ENCODE assay signal across 9 mouse cellular contexts in genomic region chr7:44560435-44561400, GRCm38 (mm10). TPM values are rescaled to one million over a fixed set of nuclear protein-coding genes. Genes with fewer than 3 reads are reported as not detected.
DNase-seq lines count a peak whose midpoint lies in the region; ATAC-seq lines count a peak whose summit lies in the region.
"Had no signal": no experiment of that assay in that cellular context is flagged by ENCODE, and none has a peak within 500 bp of the region (broad histone marks: within the 10 kb centered on the region; RNA-seq: fewer than 3 reads in every experiment).

No protein-coding gene starts in this region.

- H3K4me2 ChIP-seq in liver, embryonic 12.5 days: no peak overlapping the region
- H3K4me2 ChIP-seq in forebrain, embryonic 15.5 days (replicated peaks): no peak overlapping the region
- no peak overlapping the region for H3K4me2 ChIP-seq in midbrain, embryonic 15.5 days
- H3K4me2 ChIP-seq: embryonic facial prominence, embryonic 13.5 days had no signal

- H3K27ac ChIP-seq in liver, embryonic 12.5 days: no peak overlapping the region
- H3K27ac ChIP-seq in forebrain, embryonic 15.5 days (replicated peaks): no peak overlapping the region
- no peak overlapping the region for H3K27ac ChIP-seq in limb, embryonic 10.5 days
- H3K27ac ChIP-seq in midbrain, embryonic 15.5 days: no peak overlapping the region; the same call in 1 of the 2 replicates
- H3K27ac ChIP-seq: embryonic facial prominence, embryonic 13.5 days had no signal

- DNase-seq in liver: peak; percentile 82
- peak; percentile 75 for DNase-seq in c-Kit-positive CD71-positive TER-119-positive erythroid progenitor cells, embryonic 14.5 days (ENCODE audit: low spot score)
- peak; percentile 81 for DNase-seq in limb, embryonic 10.5 days (ENCODE audit: low spot score)
- peak; percentile 73 to 87 for DNase-seq in spleen, postnatal 10 days (ENCODE audit: low spot score in 2 of 2)

- no peak overlapping the region for H3K4me3 ChIP-seq in liver, embryonic 12.5 days
- H3K4me3 ChIP-seq in forebrain, embryonic 15.5 days: no peak overlapping the region
- H3K4me3 ChIP-seq in limb, embryonic 10.5 days: no peak overlapping the region
- H3K4me3 ChIP-seq in midbrain, embryonic 15.5 days: no peak overlapping the region
- H3K4me3 ChIP-seq: embryonic facial prominence, embryonic 13.5 days had no signal

- H3K9ac ChIP-seq in liver, embryonic 12.5 days: no peak overlapping the region
- H3K9ac ChIP-seq in forebrain, embryonic 15.5 days (replicated peaks): no peak overlapping the region
- no peak overlapping the region for H3K9ac ChIP-seq in midbrain, embryonic 15.5 days
- H3K9ac ChIP-seq: embryonic facial prominence, embryonic 13.5 days had no signal

- ATAC-seq in liver, embryonic 12.5 days: no peak; the same call in 1 of the 2 replicates
- peak; percentile 64 for ATAC-seq in forebrain, embryonic 15.5 days (replicated peaks)
- peak; percentile 77 for ATAC-seq in inflammation-experienced regulatory T-cells, adult 6 months
- ATAC-seq in midbrain, embryonic 15.5 days (replicated peaks): peak; percentile 74

- whole genome bisulfite sequencing in liver, embryonic 12.5 days (ENCODE audit: insufficient replicate concordance): 50% methylated on average over 18 of the region's 18 CpGs
- 53% methylated on average over 18 of the region's 18 CpGs for WGBS in forebrain, embryonic 15.5 days
- WGBS in limb, embryonic 10.5 days: 54% methylated on average over 18 of the region's 18 CpGs
- 53% methylated on average over 18 of the region's 18 CpGs for WGBS in midbrain, embryonic 15.5 days

- H3K36me3 ChIP-seq in liver, embryonic 12.5 days: no peaks in the 10 kb centered on the region
- H3K36me3 ChIP-seq in forebrain, embryonic 15.5 days: no peaks in the 10 kb centered on the region
- H3K36me3 ChIP-seq in limb, embryonic 10.5 days: no peaks in the 10 kb centered on the region
- no peaks in the 10 kb centered on the region for H3K36me3 ChIP-seq in midbrain, embryonic 15.5 days (replicated peaks)
- H3K36me3 ChIP-seq: embryonic facial prominence, embryonic 13.5 days had no signal

- H3K9me3 ChIP-seq in liver, embryonic 12.5 days (replicated peaks): no peaks in the 10 kb centered on the region
- no peaks in the 10 kb centered on the region for H3K9me3 ChIP-seq in forebrain, embryonic 15.5 days
- H3K9me3 ChIP-seq in limb, embryonic 10.5 days (replicated peaks): no peaks in the 10 kb centered on the region
- H3K9me3 ChIP-seq in midbrain, embryonic 15.5 days: no peaks in the 10 kb centered on the region
- H3K9me3 ChIP-seq: embryonic facial prominence, embryonic 13.5 days had no signal

- peaks cover 28% of the 10 kb centered on the region for H3K27me3 ChIP-seq in liver, embryonic 12.5 days (replicated peaks)
- H3K27me3 ChIP-seq in forebrain, embryonic 15.5 days: no peaks in the 10 kb centered on the region; the same call in 1 of the 2 replicates
- no peaks in the 10 kb centered on the region for H3K27me3 ChIP-seq in limb, embryonic 10.5 days (ENCODE audit: low read depth, poor library complexity, severe bottlenecking)
- 0 out of 2 replicates have a peak, but pooled peaks cover 2% of the 10 kb centered on the region for H3K27me3 ChIP-seq in midbrain, embryonic 15.5 days (replicated peaks)
- H3K27me3 ChIP-seq: embryonic facial prominence, embryonic 13.5 days had no signal

- H3K4me1 ChIP-seq in liver, embryonic 12.5 days: 0 out of 2 replicates have a peak, but pooled peaks cover 14% of the 10 kb centered on the region
- no peaks in the 10 kb centered on the region for H3K4me1 ChIP-seq in forebrain, embryonic 15.5 days
- H3K4me1 ChIP-seq in limb, embryonic 10.5 days: no peaks in the 10 kb centered on the region
- H3K4me1 ChIP-seq in midbrain, embryonic 15.5 days: no peaks in the 10 kb centered on the region
- H3K4me1 ChIP-seq: embryonic facial prominence, embryonic 13.5 days had no signal

RNA-seq across cellular contexts. Expression of gene Nr1h2, which starts 7.0 kb away (rescaled TPM):
- 51.9 and 54.1 TPM in 2 replicates for polyA plus RNA-seq in liver, embryonic 12.5 days (2016; fragmentation: Nextera tagmentation; extraction: Ambion mirVana)
- 70.5 and 79.5 TPM in 2 replicates for polyA plus RNA-seq in forebrain, embryonic 15.5 days (2015; fragmentation: Nextera tagmentation; extraction: Ambion mirVana)
- polyA plus RNA-seq in inflammation-experienced regulatory T-cells, adult 6 months (2017; shearing (Covaris generic)): 10 to 100 TPM; 43.0 to 52.2 (median 49.9) TPM
- 74.5 and 82.2 TPM in 2 replicates for polyA plus RNA-seq in limb, embryonic 10.5 days (2016; fragmentation: Nextera tagmentation; extraction: Ambion mirVana)
- polyA plus RNA-seq in midbrain, embryonic 15.5 days (2015; fragmentation: Nextera tagmentation; extraction: Ambion mirVana): 61.1 and 66.6 TPM in 2 replicates

RNA-seq across cellular contexts. Expression of gene Napsa, which starts 11.5 kb away (rescaled TPM):
- polyA plus RNA-seq in liver, embryonic 12.5 days (2016; fragmentation: Nextera tagmentation; extraction: Ambion mirVana): 2.5 and 3.1 TPM in 2 replicates
- polyA plus RNA-seq in forebrain, embryonic 15.5 days (2015; fragmentation: Nextera tagmentation; extraction: Ambion mirVana): 1.0 and 1.6 TPM in 2 replicates
- 1 to 10 TPM; 1.3 to 7.7 (median 3.2) TPM for polyA plus RNA-seq in inflammation-experienced regulatory T-cells, adult 6 months (2017; shearing (Covaris generic))
- polyA plus RNA-seq in limb, embryonic 10.5 days (2016; fragmentation: Nextera tagmentation; extraction: Ambion mirVana): 0.14 and 0.20 TPM in 2 replicates
- polyA plus RNA-seq in midbrain, embryonic 15.5 days (2015; fragmentation: Nextera tagmentation; extraction: Ambion mirVana): 1.1 and 1.4 TPM in 2 replicates

RNA-seq across cellular contexts. Expression of gene Pold1, which starts 12.1 kb away (rescaled TPM):
- polyA plus RNA-seq in liver, embryonic 12.5 days (2016; fragmentation: Nextera tagmentation; extraction: Ambion mirVana): 94.2 and 94.3 TPM in 2 replicates
- polyA plus RNA-seq in forebrain, embryonic 15.5 days (2015; fragmentation: Nextera tagmentation; extraction: Ambion mirVana): 46.9 and 54.1 TPM in 2 replicates
- 10 to 100 TPM; 21.0 to 32.4 (median 21.4) TPM for polyA plus RNA-seq in inflammation-experienced regulatory T-cells, adult 6 months (2017; shearing (Covaris generic))
- polyA plus RNA-seq in limb, embryonic 10.5 days (2016; fragmentation: Nextera tagmentation; extraction: Ambion mirVana): 175 and 184 TPM in 2 replicates
- polyA plus RNA-seq in midbrain, embryonic 15.5 days (2015; fragmentation: Nextera tagmentation; extraction: Ambion mirVana): 23.8 and 25.3 TPM in 2 replicates

RNA-seq across cellular contexts. Expression of gene Spib, which starts 28.8 kb away (rescaled TPM):
- 0.08 TPM in 1 of 2 replicates, not detected in the other for polyA plus RNA-seq in liver, embryonic 12.5 days (2016; fragmentation: Nextera tagmentation; extraction: Ambion mirVana)
- polyA plus RNA-seq in forebrain, embryonic 15.5 days (2015; fragmentation: Nextera tagmentation; extraction: Ambion mirVana): not detected in 2 replicates
- 1 to 10 TPM in 1 of 3 experiments, under 1 TPM in 2; 0.17 to 2.1 (median 0.86) TPM for polyA plus RNA-seq in inflammation-experienced regulatory T-cells, adult 6 months (2017; shearing (Covaris generic))
- 0.20 TPM in 1 of 2 replicates, not detected in the other for polyA plus RNA-seq in limb, embryonic 10.5 days (2016; fragmentation: Nextera tagmentation; extraction: Ambion mirVana)
- polyA plus RNA-seq in midbrain, embryonic 15.5 days (2015; fragmentation: Nextera tagmentation; extraction: Ambion mirVana): 0.05 TPM in 1 of 2 replicates, not detected in the other

RNA-seq across cellular contexts. Expression of gene Kcnc3, which starts 29.7 kb away (rescaled TPM):
- 0.13 and 0.24 TPM in 2 replicates for polyA plus RNA-seq in liver, embryonic 12.5 days (2016; fragmentation: Nextera tagmentation; extraction: Ambion mirVana)
- 2.6 and 3.3 TPM in 2 replicates for polyA plus RNA-seq in forebrain, embryonic 15.5 days (2015; fragmentation: Nextera tagmentation; extraction: Ambion mirVana)
- polyA plus RNA-seq in inflammation-experienced regulatory T-cells, adult 6 months (2017; shearing (Covaris generic)): not detected
- polyA plus RNA-seq in limb, embryonic 10.5 days (2016; fragmentation: Nextera tagmentation; extraction: Ambion mirVana): 0.21 and 0.28 TPM in 2 replicates
- polyA plus RNA-seq in midbrain, embryonic 15.5 days (2015; fragmentation: Nextera tagmentation; extraction: Ambion mirVana): 5.8 and 8.0 TPM in 2 replicates
